Mouse (Mus musculus) olfactory bulb, adult 2 months (tissue): ENCODE measurements around the gene Antxr2.

Experiments used
- CTCF ChIP-seq: fragments of 200-500 bp; IDR thresholded peaks from 2 replicates; pipeline ENCODE4 v1.5.1; 2012; ENCODE audit warnings: low read depth, mild to moderate bottlenecking, low read length, moderate library complexity; ENCODE audit not compliant: insufficient read depth
- POLR2A ChIP-seq: fragments of 200-500 bp; IDR thresholded peaks from 2 replicates; pipeline ENCODE4 v1.6.1; 2012; ENCODE audit warnings: mild to moderate bottlenecking, low read depth, low read length, moderate library complexity; ENCODE audit not compliant: insufficient read depth

GRCm38 (mm10) chr5:98030902-98031641 is at the start of gene Antxr2:
- TF ChIP-seq CTCF (no peak), POLR2A (no peak)
